Mouse (Mus musculus): ENCODE results near the gene Mki67.

- TF ChIP-seq ZC3H11A (IDR thresholded peaks at IDR 0.05; ENCODE audit: borderline replicate concordance, low read depth, low read length): no peak
- TF ChIP-seq CHD2 (IDR thresholded peaks at IDR 0.05; ENCODE audit: low read depth, low read length): no peak
- TF ChIP-seq MAFK (IDR thresholded peaks at IDR 0.05; ENCODE audit: insufficient read depth, low read depth, low read length): no peak
Measured at GRCm38 (mm10) chr7:135712534-135712933, 3.6 kb downstream of the Mki67 start.
